Mouse (Mus musculus) urinary bladder, postnatal 0 days (tissue): Measurements from ENCODE around the gene Gm21725. TPM values are rescaled to one million over a fixed set of nuclear protein-coding genes. Genes with fewer than 3 reads are reported as not detected.

Experiments
- polyA plus RNA-seq: library from polyadenylated mRNA; unstranded; fragments of >200 nt; fragmentation: Nextera tagmentation; extraction: Ambion mirVana; gene quantifications from 2 replicates; pipeline ENCODE4 v1.2.1, GENCODE M21; 2015

Gm21725 gene
- polyA plus RNA-seq: not detected in 2 replicates

DNA sequence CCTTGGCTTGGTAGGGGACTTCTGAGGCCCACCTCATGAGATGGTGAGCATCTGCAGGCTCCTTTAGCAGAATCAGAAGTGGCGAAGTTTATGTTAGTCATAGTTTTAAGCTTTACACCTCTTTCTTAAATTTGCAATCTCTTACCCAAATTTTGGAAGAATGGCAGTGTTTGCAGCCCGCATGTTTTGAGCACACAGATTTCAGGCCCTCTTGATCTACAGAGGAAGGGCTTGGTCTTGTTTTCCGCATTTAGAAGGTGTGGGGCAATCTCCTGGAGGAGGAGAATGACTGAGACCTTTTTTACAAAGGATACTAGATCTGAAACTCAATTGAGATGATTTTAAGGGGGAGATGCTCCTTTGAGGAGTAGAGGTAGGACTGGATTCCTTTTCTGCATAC, at the start of gene Gm21725:
Gene Gm21725, minus strand, starts transcription at position 101 of the 400 bp plus-strand sequence.

Other genes with a start within 250 kb of the Gm21725 start
- not detected in 2 replicates for gene Gm21891, start 215.6 kb downstream of the Gm21725 start, polyA plus RNA-seq
- gene Gm21425, start 187.1 kb downstream of the Gm21725 start, polyA plus RNA-seq: not detected in 2 replicates
- gene Gm21828, start 125.1 kb downstream of the Gm21725 start, polyA plus RNA-seq: not detected in 2 replicates
- not detected in 2 replicates for gene Gm21440, start 96.7 kb downstream of the Gm21725 start, polyA plus RNA-seq
- gene Gm21454, start 96.6 kb downstream of the Gm21725 start, polyA plus RNA-seq: not detected in 2 replicates
- gene Gm21866, start 116.5 kb upstream of the Gm21725 start, polyA plus RNA-seq: not detected in 2 replicates
- not detected in 2 replicates for gene Gm20773, start 145.0 kb upstream of the Gm21725 start, polyA plus RNA-seq